Mouse (Mus musculus) lung, embryonic 14.5 days (tissue): Measurements from ENCODE around the gene Gm17304. TPM values are rescaled to one million over a fixed set of nuclear protein-coding genes. Genes with fewer than 3 reads are reported as not detected.

ENCODE experiments used
- ATAC-seq: fragments of 200-750 bp; cut with Nextera tagmentation; 2 replicates; pipeline ENCODE4 v1.8.0; 2017; ENCODE audit warnings: mild to moderate bottlenecking, moderate TSS enrichment, moderate library complexity; ENCODE audit not compliant: insufficient read depth
- DNase-seq: peaks from one replicate; pipeline ENCODE4 v3.0.0-alpha.2; 2015
- H3K27ac ChIP-seq: fragments of 300-500 bp; sonication (generic); 2 replicates; pipeline ENCODE4 v1.5.1; 2014; ENCODE audit warnings: low read depth, mild to moderate bottlenecking, moderate library complexity
- H3K27me3 ChIP-seq: fragments of 300-500 bp; sonication (generic); 2 replicates; pipeline ENCODE4 v1.6.1; 2014; ENCODE audit warnings: low read length, control low read depth; ENCODE audit not compliant: insufficient read depth
- H3K36me3 ChIP-seq: fragments of 300-500 bp; sonication (generic); 2 replicates; pipeline ENCODE4 v1.6.1; 2014; ENCODE audit warnings: control low read depth; ENCODE audit not compliant: insufficient read depth
- H3K4me1 ChIP-seq: fragments of 300-500 bp; sonication (generic); 2 replicates; pipeline ENCODE4 v1.6.1; 2014; ENCODE audit warnings: antibody characterized with exemption, control low read depth; ENCODE audit not compliant: insufficient read depth
- H3K4me2 ChIP-seq: fragments of 300-500 bp; sonication (generic); 2 replicates; pipeline ENCODE4 v1.6.1; 2014; ENCODE audit warnings: mild to moderate bottlenecking
- H3K4me3 ChIP-seq: fragments of 300-500 bp; sonication (generic); 2 replicates; pipeline ENCODE4 v1.5.1; 2014; ENCODE audit warnings: low read depth, low read length
- H3K9ac ChIP-seq: fragments of 300-500 bp; sonication (generic); 2 replicates; pipeline ENCODE4 v1.6.1; 2014
- H3K9me3 ChIP-seq: fragments of 300-500 bp; sonication (generic); 2 replicates; pipeline ENCODE4 v1.6.1; 2016; ENCODE audit warnings: low read depth, low read length, control low read depth
- CTCF ChIP-seq: IDR thresholded peaks from 2 replicates; pipeline ENCODE4 v1.5.1; 2016; ENCODE audit warnings: antibody characterized with exemption, low read depth
- WGBS: fragments of 180-500 bp; shearing (Covaris S2); extraction: QIAGEN DNeasy Blood & Tissue Kit; methylation state at CpG from one replicate; pipeline ENCODE4 v1.1.7; 2014; 5-methylcytosine and 5-hydroxymethylcytosine counted together
- polyA plus RNA-seq: library from polyadenylated mRNA; unstranded; fragments of >200 nt; fragmentation: Nextera tagmentation; extraction: Ambion mirVana; gene quantifications from 2 replicates; pipeline ENCODE4 v1.2.1, GENCODE M21; 2014

Gm17304 gene
- polyA plus RNA-seq, 1 experiment from 2014 or later: not detected

DNA sequence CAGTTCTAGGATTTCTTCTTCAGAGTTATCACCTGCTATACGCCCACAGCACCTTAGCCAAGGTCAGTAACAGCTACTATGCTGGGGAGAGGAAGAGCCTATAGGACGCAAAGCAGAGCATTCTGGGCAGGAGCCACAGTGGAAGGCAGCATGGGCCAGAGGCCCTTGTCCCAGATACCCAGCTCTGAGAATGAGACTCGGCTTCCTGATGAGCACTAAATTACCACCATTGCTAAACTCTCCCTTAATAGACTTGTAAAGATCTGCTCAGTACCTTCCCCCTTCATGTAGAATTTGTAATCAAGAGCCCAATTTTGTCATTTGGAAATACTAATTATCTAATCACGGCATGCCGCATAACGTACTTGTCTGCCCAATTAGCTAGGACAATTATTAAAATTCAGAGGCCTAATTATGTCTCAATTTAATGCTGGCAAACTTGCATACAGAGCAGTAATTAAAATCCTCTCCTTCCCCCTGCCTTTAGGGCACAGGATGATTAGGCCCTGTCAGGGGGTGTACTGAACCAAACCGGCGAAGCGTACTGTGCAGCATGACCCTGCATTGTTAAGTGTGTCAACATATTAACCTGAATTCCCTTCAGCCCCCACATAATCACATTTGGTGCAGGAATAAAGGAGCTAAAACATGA, 31.5 kb upstream of the Gm17304 start:
- Histone ChIP-seq H3K4me3 (no peak overlapping the region), H3K27me3 (peaks cover 12% of the 10 kb centered on the region; the same call in 1 of the 2 replicates), H3K36me3 (no peaks in the 10 kb centered on the region), H3K4me1 (no peaks in the 10 kb centered on the region), H3K27ac (no peak overlapping the region), H3K9me3 (no peaks in the 10 kb centered on the region), H3K4me2 (no peak overlapping the region), H3K9ac (no peak overlapping the region)
- 76% methylated on average over 9 of the region's 9 CpGs for WGBS
- no peak for DNase-seq
- ATAC-seq: no peak
- TF ChIP-seq CTCF: no peak

DNA sequence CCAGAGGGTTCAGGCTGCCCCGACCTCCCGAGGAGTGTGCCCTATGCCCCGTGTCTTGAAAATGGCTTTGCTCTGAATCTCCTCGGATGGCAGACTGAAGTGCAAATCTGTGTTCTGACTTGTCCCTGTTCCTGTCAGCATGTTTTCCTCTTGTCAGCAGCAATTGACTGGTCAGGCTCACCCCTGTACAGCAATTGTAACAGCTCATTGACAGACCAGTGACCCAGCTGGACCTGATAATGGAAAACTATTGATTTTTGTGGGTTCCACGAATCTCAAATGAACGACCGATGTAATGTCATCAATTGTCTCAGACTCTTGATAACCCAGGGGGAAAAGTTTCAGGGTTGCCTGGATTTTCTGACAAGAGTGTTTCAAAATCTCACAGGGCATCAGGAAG, 28.0 kb upstream of the Gm17304 start:
- no peak overlapping the region for H3K27ac ChIP-seq
- no peaks in the 10 kb centered on the region for H3K27me3 ChIP-seq
- H3K9me3 ChIP-seq: no peaks in the 10 kb centered on the region
- no peak for TF ChIP-seq CTCF
- H3K36me3 ChIP-seq: no peaks in the 10 kb centered on the region
- H3K4me2 ChIP-seq: no peak overlapping the region
- DNase-seq (no peak), ATAC-seq (no peak)
- no peaks in the 10 kb centered on the region for H3K4me1 ChIP-seq
- H3K9ac ChIP-seq: no peak overlapping the region
- no peak overlapping the region for H3K4me3 ChIP-seq
- WGBS: 72% methylated on average over 7 of the region's 7 CpGs

DNA sequence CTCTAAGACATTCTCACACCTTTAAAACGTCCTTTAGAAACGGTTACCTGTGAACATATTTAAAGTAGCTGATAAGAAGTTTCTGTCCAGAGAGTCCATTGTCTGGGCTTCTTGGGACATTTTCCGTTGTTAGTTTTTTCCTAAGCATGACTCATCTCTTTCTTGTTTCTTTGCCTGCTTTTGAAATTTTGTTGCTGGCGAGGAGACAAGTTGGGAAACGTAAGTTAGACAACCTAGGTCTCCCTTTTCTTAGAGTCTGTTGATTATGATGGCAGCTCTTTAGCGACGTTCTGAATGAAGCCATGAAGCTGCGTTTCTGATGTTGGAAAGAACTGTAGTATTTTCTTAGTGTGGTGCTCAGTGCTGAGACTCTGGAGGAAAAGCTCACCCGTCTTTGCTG, 19.9 kb upstream of the Gm17304 start:
- Histone ChIP-seq H3K36me3 (0 out of 2 replicates have a peak, but pooled peaks cover 8% of the 10 kb centered on the region), H3K4me3 (no peak overlapping the region), H3K27me3 (no peaks in the 10 kb centered on the region), H3K4me1 (no peaks in the 10 kb centered on the region), H3K9ac (no peak overlapping the region), H3K27ac (no peak overlapping the region), H3K9me3 (no peaks in the 10 kb centered on the region), H3K4me2 (no peak overlapping the region)
- 90% methylated on average over 9 of the region's 9 CpGs for WGBS
- ATAC-seq (no peak), DNase-seq (no peak)
- no peak for TF ChIP-seq CTCF

DNA sequence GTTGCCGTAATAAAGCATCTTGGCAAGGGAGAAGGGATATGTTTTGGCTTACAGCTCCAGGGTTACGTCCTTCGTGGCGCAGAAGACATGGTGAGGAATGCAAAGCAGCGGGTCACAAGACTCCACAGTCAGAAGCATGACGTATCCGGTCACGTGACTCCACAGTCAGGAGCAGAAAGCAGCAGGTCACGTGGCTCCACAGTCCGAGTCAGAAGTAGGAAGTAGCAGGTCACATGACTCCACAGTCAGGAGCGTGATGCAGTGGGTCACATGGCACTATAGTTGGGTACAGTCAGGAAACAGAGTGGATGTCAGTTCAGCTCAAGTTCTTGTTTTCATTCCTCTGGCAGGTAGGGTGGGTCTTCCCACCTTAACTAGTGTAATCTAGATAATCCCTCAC, 19.2 kb upstream of the Gm17304 start:
- H3K4me3 ChIP-seq: no peak overlapping the region
- H3K27ac ChIP-seq: no peak overlapping the region
- WGBS: 88% methylated on average over 11 of the region's 11 CpGs
- H3K9me3 ChIP-seq: no peaks in the 10 kb centered on the region
- no peak for DNase-seq
- H3K36me3 ChIP-seq: 0 out of 2 replicates have a peak, but pooled peaks cover 8% of the 10 kb centered on the region
- H3K4me1 ChIP-seq: no peaks in the 10 kb centered on the region
- no peak overlapping the region for H3K4me2 ChIP-seq
- H3K27me3 ChIP-seq: no peaks in the 10 kb centered on the region
- H3K9ac ChIP-seq: no peak overlapping the region
- ATAC-seq: no peak
- no peak for TF ChIP-seq CTCF

DNA sequence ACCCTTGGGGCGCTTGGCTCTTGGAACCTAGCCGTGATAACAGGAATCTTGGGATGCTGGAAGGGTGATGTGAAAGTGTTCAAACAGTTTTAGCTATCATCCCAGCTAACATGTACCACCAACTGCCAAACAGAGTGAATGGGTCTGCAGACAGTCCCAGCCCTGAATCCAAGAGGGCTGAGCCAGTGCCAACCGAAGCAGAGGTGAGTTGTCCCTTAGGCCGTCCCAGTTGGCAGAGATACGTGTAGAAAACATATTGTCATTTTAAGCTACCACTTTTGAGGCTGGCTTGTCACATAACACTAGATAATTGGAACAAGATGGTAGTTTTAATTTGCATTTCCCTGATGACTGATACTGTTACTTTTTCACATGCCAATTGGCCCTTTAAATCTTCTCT, 18.2 kb upstream of the Gm17304 start:
- Histone ChIP-seq H3K4me3 (no peak overlapping the region), H3K4me1 (no peaks in the 10 kb centered on the region), H3K9me3 (no peaks in the 10 kb centered on the region), H3K4me2 (no peak overlapping the region), H3K27ac (no peak overlapping the region), H3K27me3 (no peaks in the 10 kb centered on the region), H3K36me3 (peaks cover 10% of the 10 kb centered on the region; the same call in 1 of the 2 replicates), H3K9ac (no peak overlapping the region)
- TF ChIP-seq CTCF: no peak
- ATAC-seq: no peak
- 89% methylated on average over 5 of the region's 5 CpGs for WGBS
- DNase-seq: no peak

DNA sequence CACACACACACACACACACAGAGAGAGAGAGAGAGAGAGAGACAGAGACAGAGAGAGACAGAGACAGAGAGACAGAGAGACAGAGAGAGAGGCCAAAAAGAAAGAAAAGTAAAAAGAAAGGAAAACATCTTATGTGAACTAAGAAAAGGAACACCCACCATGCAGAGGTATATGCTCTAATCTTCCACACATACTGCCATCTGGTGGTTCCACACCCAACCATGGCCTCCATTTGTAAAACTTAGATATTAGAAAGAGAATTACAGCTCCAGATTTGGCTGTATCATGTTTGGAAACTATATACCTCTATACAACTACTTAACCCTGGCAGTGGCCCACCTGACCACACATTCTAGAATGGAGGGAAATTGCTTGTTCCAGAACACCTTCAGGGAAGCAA, 14.5 kb upstream of the Gm17304 start:
- no peaks in the 10 kb centered on the region for H3K4me1 ChIP-seq
- H3K4me2 ChIP-seq: no peak overlapping the region
- DNase-seq (peak; percentile 37), ATAC-seq (no peak)
- no peak overlapping the region for H3K9ac ChIP-seq
- TF ChIP-seq CTCF: peak; percentile 33
- H3K4me3 ChIP-seq: no peak overlapping the region
- no peaks in the 10 kb centered on the region for H3K27me3 ChIP-seq
- no peak overlapping the region for H3K27ac ChIP-seq
- no peaks in the 10 kb centered on the region for H3K9me3 ChIP-seq
- H3K36me3 ChIP-seq: peaks cover 11% of the 10 kb centered on the region; the same call in 1 of the 2 replicates

DNA sequence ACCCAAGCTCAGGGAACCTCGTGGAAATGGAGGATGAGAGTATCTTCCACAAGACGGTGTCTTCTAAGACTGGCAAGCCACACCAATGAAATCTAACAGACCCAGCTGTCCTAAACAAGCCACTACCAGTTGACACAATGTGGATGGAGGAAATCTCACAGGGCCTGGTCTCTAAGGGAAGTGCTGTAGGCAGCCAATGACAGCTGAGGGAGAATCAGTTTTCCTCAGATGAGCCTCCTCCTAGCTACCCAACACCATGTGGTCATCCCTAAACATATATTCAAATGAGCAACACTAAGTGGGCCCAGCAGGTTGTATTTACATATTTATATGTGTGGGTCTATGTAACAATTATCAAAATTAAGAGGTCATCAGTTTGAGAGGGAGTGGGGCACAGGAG, 11.4 kb upstream of the Gm17304 start:
- no peaks in the 10 kb centered on the region for H3K27me3 ChIP-seq
- no peak overlapping the region for H3K27ac ChIP-seq
- no peak overlapping the region for H3K4me2 ChIP-seq
- H3K4me1 ChIP-seq: no peaks in the 10 kb centered on the region
- ATAC-seq: no peak
- H3K4me3 ChIP-seq: no peak overlapping the region
- no peaks in the 10 kb centered on the region for H3K9me3 ChIP-seq
- no peak overlapping the region for H3K9ac ChIP-seq
- no peak for TF ChIP-seq CTCF
- peaks cover 12% of the 10 kb centered on the region; the same call in 1 of the 2 replicates for H3K36me3 ChIP-seq
- DNase-seq: no peak
- WGBS: 86% methylated on average over 2 of the region's 2 CpGs

DNA sequence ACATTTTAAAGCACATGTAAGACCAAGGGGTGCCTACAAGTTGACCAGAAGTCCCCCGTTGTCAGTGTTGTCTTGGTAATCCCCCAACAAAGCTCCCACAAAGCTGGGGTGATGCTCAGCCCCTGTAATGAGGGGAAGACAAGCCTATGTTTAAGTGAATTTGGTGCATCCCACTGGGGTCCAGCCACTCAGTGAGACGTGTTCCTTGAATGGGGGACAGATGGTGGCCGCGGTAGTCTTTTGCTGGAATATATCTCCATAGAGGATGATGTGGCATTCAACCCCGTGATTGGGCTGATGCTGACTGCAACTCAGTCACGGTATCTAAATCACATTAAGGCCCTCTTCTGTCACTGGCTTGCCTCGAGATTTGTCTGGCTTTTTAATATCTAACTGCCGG, 9.4 kb upstream of the Gm17304 start:
- ATAC-seq: no peak
- WGBS: 82% methylated on average over 8 of the region's 8 CpGs

More for the DNA sequence above, 9.4 kb upstream of the Gm17304 start:
- no peaks in the 10 kb centered on the region for H3K9me3 ChIP-seq
- H3K4me3 ChIP-seq: no peak overlapping the region
- no peak for TF ChIP-seq CTCF
- no peaks in the 10 kb centered on the region for H3K27me3 ChIP-seq
- H3K27ac ChIP-seq: no peak overlapping the region
- H3K9ac ChIP-seq: no peak overlapping the region
- peaks cover 12% of the 10 kb centered on the region; the same call in 1 of the 2 replicates for H3K36me3 ChIP-seq
- H3K4me2 ChIP-seq: no peak overlapping the region
- no peaks in the 10 kb centered on the region for H3K4me1 ChIP-seq
- no peak for DNase-seq
